Mouse (Mus musculus): ENCODE measurements around the gene Slc51a.

GRCm38 (mm10) chr16:32430474-32431046 is 57.1 kb downstream of the Slc51a start, which contains the start of gene Pcyt1a:
- TF ChIP-seq CTCF (IDR thresholded peaks at IDR 0.05; ENCODE audit: control insufficient read depth, insufficient read depth, insufficient read length) (peak; percentile 7), MYOD1 (IDR thresholded peaks at IDR 0.05; ENCODE audit: control insufficient read depth, insufficient read length, low read depth) (no peak), MYOG (IDR thresholded peaks at IDR 0.05; ENCODE audit: control insufficient read depth, extremely low read depth, insufficient read length) (no peak), MAX (IDR thresholded peaks at IDR 0.05) (peak; percentile 69), USF1 (IDR thresholded peaks at IDR 0.05; ENCODE audit: low read depth) (no peak)

Data from C2C12 (cell line).